Mouse (Mus musculus): ENCODE results near the gene Sfmbt1. TPM values are rescaled to one million over a fixed set of nuclear protein-coding genes. Genes with fewer than 3 reads are reported as not detected.

Sfmbt1 gene
- polyA plus RNA-seq, 1 experiment from 2014 or later: 16.9 TPM

- Histone ChIP-seq H3K9me3 (no peaks in the 10 kb centered on the region), H3K9ac (replicated peaks) (peak overlapping the region; percentile 80), H3K4me3 (replicated peaks) (peak overlapping the region; percentile 86), H3K27ac (peak overlapping the region; percentile 89), H3K4me2 (peak overlapping the region; percentile 65), H3K4me1 (replicated peaks) (peaks cover 29% of the 10 kb centered on the region), H3K27me3 (no peaks in the 10 kb centered on the region), H3K36me3 (no peaks in the 10 kb centered on the region)
- peak; percentile 28; the same call in 1 of the 2 replicates for ATAC-seq (ENCODE audit: insufficient number of reproducible peaks, insufficient read depth, low FRiP score, low TSS enrichment, low read depth)
- 24% methylated on average over 16 of the region's 17 CpGs for WGBS
Measured at GRCm38 (mm10) chr14:30826174-30827140, 111.8 kb downstream of the Sfmbt1 start.

DNA sequence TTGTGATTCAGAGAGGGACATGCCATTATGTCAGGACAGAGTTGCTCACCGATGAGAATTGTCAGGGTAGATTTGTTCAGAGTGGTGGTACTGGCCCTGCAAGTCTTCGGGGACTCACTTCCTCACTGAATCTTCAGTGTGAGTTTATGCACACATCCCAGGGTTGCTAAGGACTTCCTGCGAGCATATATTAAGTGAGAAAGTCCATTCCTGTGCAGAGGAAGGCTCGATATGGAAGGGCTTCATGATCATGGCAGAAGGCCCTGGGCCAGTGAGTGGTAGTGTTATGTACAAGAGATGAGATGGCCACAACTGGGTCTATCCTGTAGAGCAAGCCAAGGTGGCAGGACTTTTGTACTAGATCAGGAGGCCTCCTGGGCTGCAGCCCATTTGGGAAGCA is 112.8 kb downstream of the Sfmbt1 start:
- no peak overlapping the region for H3K4me2 ChIP-seq
- ATAC-seq (ENCODE audit: insufficient number of reproducible peaks, insufficient read depth, low FRiP score, low TSS enrichment, low read depth): no peak
- 82% methylated on average over 4 of the region's 4 CpGs for WGBS
- peaks cover 29% of the 10 kb centered on the region for H3K4me1 ChIP-seq (replicated peaks)
- no peak overlapping the region for H3K27ac ChIP-seq
- no peak overlapping the region for H3K9ac ChIP-seq (replicated peaks)
- no peaks in the 10 kb centered on the region for H3K36me3 ChIP-seq
- no peak overlapping the region for H3K4me3 ChIP-seq (replicated peaks)
- no peaks in the 10 kb centered on the region for H3K27me3 ChIP-seq
- no peaks in the 10 kb centered on the region for H3K9me3 ChIP-seq

DNA sequence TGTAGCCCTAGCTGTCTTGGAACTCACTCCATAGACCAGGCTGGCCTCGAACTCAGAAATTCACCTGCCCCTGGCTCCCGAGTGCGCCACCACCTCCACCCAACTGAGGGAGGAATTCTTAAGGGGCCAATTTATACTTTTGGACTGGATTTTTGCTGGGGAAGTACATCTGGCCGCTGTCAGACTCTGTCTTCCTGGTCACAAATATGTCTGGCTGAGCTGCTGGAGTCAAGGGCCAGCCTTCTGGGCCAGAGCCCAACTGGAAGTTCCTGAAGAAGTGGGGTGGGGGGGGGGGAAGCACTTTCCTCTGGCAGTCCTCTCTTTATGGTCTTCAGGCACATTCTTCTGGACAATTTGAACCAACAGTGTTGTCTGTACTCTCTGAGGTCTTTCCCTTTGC is 113.4 kb downstream of the Sfmbt1 start:
- Histone ChIP-seq H3K27me3 (no peaks in the 10 kb centered on the region), H3K4me2 (no peak overlapping the region), H3K9ac (replicated peaks) (no peak overlapping the region), H3K9me3 (no peaks in the 10 kb centered on the region), H3K36me3 (no peaks in the 10 kb centered on the region), H3K27ac (no peak overlapping the region), H3K4me3 (replicated peaks) (no peak overlapping the region), H3K4me1 (replicated peaks) (peaks cover 29% of the 10 kb centered on the region)
- no peak for ATAC-seq (ENCODE audit: insufficient number of reproducible peaks, insufficient read depth, low FRiP score, low TSS enrichment, low read depth)
- 87% methylated on average over 4 of the region's 4 CpGs for WGBS

GRCm38 (mm10) chr14:30828635-30829460 is 114.2 kb downstream of the Sfmbt1 start:
- H3K4me2 ChIP-seq: no peak overlapping the region
- H3K4me3 ChIP-seq (replicated peaks): no peak overlapping the region
- WGBS: 80% methylated on average over 11 of the region's 11 CpGs
- H3K36me3 ChIP-seq: no peaks in the 10 kb centered on the region
- H3K9ac ChIP-seq (replicated peaks): no peak overlapping the region
- no peaks in the 10 kb centered on the region for H3K27me3 ChIP-seq
- H3K4me1 ChIP-seq (replicated peaks): peaks cover 28% of the 10 kb centered on the region
- ATAC-seq (ENCODE audit: insufficient number of reproducible peaks, insufficient read depth, low FRiP score, low TSS enrichment, low read depth): no peak
- H3K9me3 ChIP-seq: no peaks in the 10 kb centered on the region
- no peak overlapping the region for H3K27ac ChIP-seq

- H3K4me2 ChIP-seq: no peak overlapping the region
- H3K4me1 ChIP-seq (replicated peaks): no peaks in the 10 kb centered on the region
- H3K27me3 ChIP-seq: no peaks in the 10 kb centered on the region
- WGBS: 94% methylated on average over 14 of the region's 14 CpGs
- H3K9me3 ChIP-seq: no peaks in the 10 kb centered on the region
- peaks cover 24% of the 10 kb centered on the region; the same call in 1 of the 2 replicates for H3K36me3 ChIP-seq
- no peak overlapping the region for H3K9ac ChIP-seq (replicated peaks)
- no peak overlapping the region for H3K4me3 ChIP-seq (replicated peaks)
- ATAC-seq (ENCODE audit: insufficient number of reproducible peaks, insufficient read depth, low FRiP score, low TSS enrichment, low read depth): no peak
- H3K27ac ChIP-seq: no peak overlapping the region
Measured at GRCm38 (mm10) chr14:30837416-30837996, 122.9 kb downstream of the Sfmbt1 start.

- ATAC-seq (ENCODE audit: insufficient number of reproducible peaks, insufficient read depth, low FRiP score, low TSS enrichment, low read depth): no peak
- Histone ChIP-seq H3K4me2 (no peak overlapping the region), H3K27ac (no peak overlapping the region), H3K36me3 (peaks cover 15% of the 10 kb centered on the region), H3K27me3 (no peaks in the 10 kb centered on the region), H3K9me3 (no peaks in the 10 kb centered on the region), H3K4me1 (replicated peaks) (no peaks in the 10 kb centered on the region), H3K9ac (replicated peaks) (no peak overlapping the region), H3K4me3 (replicated peaks) (no peak overlapping the region)
- 93% methylated on average over 3 of the region's 3 CpGs for WGBS
Measured at GRCm38 (mm10) chr14:30843701-30844100, 129.1 kb downstream of the Sfmbt1 start.

GRCm38 (mm10) chr14:30850504-30850903 is 135.9 kb downstream of the Sfmbt1 start:
- no peak for ATAC-seq (ENCODE audit: insufficient number of reproducible peaks, insufficient read depth, low FRiP score, low TSS enrichment, low read depth)

DNA sequence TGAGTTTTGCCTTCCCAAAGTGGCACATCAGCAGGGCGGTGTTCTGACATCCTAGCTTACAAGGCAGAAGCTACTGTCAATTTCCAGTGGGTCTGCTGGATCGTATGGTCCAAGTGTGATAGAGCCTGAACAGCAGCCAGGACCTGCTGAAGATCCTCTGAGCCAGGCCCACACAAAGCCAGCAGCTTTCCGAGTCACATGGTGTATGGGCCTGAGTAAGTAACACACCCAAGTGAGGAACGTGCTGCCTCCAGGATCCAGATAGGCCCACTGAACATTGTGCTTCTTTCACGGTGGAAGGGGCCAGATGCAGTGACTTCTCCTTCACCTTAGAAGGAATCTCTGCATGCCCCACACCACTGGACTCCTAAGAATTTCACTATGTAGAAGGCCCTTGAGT is 137.7 kb downstream of the Sfmbt1 start:
- H3K27me3 ChIP-seq: no peaks in the 10 kb centered on the region
- ATAC-seq (ENCODE audit: insufficient number of reproducible peaks, insufficient read depth, low FRiP score, low TSS enrichment, low read depth): no peak
- no peaks in the 10 kb centered on the region for H3K36me3 ChIP-seq
- H3K4me2 ChIP-seq: no peak overlapping the region
- WGBS: 86% methylated on average over 5 of the region's 5 CpGs
- no peak overlapping the region for H3K4me3 ChIP-seq (replicated peaks)
- H3K27ac ChIP-seq: no peak overlapping the region
- no peak overlapping the region for H3K9ac ChIP-seq (replicated peaks)
- no peaks in the 10 kb centered on the region for H3K9me3 ChIP-seq
- no peaks in the 10 kb centered on the region for H3K4me1 ChIP-seq (replicated peaks)

More at GRCm38 (mm10) chr14:30850504-30850903, 135.9 kb downstream of the Sfmbt1 start:
- Histone ChIP-seq H3K27ac (no peak overlapping the region), H3K36me3 (peaks cover 8% of the 10 kb centered on the region; the same call in 1 of the 2 replicates), H3K4me1 (replicated peaks) (no peaks in the 10 kb centered on the region), H3K4me3 (replicated peaks) (no peak overlapping the region), H3K9ac (replicated peaks) (no peak overlapping the region), H3K27me3 (no peaks in the 10 kb centered on the region), H3K4me2 (no peak overlapping the region), H3K9me3 (no peaks in the 10 kb centered on the region)
- WGBS: 95% methylated on average over 5 of the region's 5 CpGs

GRCm38 (mm10) chr14:30855316-30855715 is 140.7 kb downstream of the Sfmbt1 start:
- Histone ChIP-seq H3K4me3 (replicated peaks) (no peak overlapping the region), H3K4me1 (replicated peaks) (no peaks in the 10 kb centered on the region), H3K36me3 (no peaks in the 10 kb centered on the region), H3K27me3 (no peaks in the 10 kb centered on the region), H3K27ac (no peak overlapping the region), H3K9me3 (0 out of 2 replicates have a peak, but pooled peaks cover 4% of the 10 kb centered on the region), H3K9ac (replicated peaks) (no peak overlapping the region), H3K4me2 (no peak overlapping the region)
- WGBS: 93% methylated on average over 3 of the region's 3 CpGs
- no peak for ATAC-seq (ENCODE audit: insufficient number of reproducible peaks, insufficient read depth, low FRiP score, low TSS enrichment, low read depth)

DNA sequence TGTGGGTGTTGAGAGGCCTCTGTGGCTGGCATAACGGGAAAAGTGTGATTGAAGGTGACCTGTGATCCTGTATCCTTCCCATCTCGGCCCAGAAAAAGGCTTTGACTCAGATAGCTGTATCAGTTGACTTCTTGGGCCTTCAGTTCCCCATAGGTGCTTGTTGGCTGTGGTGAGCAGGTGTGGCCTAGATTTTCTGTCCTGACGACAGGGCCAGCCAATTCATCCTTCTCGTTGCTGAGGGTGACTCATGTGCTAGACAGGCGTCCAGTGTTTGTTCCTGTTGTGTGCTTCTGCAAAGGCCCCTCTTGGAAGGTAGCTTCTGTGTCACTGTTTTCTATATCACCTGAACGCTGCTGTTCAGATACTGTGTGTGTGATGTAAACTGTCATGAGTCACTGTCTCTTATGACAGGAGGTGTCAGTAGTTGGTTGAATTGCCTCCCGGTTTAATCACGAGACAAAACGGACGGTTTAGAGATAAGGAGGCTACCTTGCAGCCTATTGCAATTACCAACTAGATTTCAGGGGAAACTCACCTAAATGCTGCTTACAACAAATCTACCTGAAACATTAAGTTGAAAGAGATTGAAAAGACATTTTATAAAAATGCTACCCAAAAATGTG is 142.3 kb downstream of the Sfmbt1 start:
- 0 out of 2 replicates have a peak, but pooled peaks cover 3% of the 10 kb centered on the region for H3K4me1 ChIP-seq (replicated peaks)
- no peak overlapping the region for H3K27ac ChIP-seq
- H3K9me3 ChIP-seq: 0 out of 2 replicates have a peak, but pooled peaks cover 6% of the 10 kb centered on the region
- no peak overlapping the region for H3K4me3 ChIP-seq (replicated peaks)
- WGBS: 83% methylated on average over 10 of the region's 10 CpGs
- H3K4me2 ChIP-seq: no peak overlapping the region
- no peak overlapping the region for H3K9ac ChIP-seq (replicated peaks)
- H3K36me3 ChIP-seq: no peaks in the 10 kb centered on the region
- no peaks in the 10 kb centered on the region for H3K27me3 ChIP-seq
- ATAC-seq (ENCODE audit: insufficient number of reproducible peaks, insufficient read depth, low FRiP score, low TSS enrichment, low read depth): no peak

All from limb, embryonic 12.5 days (tissue).